Mouse (Mus musculus) heart, postnatal 10 days (tissue): Measurements from ENCODE around the gene Pitpnc1. TPM values are rescaled to one million over a fixed set of nuclear protein-coding genes. Genes with fewer than 3 reads are reported as not detected.

Experiments
- DNase-seq, 2 experiments: peaks; one replicate each; pipeline ENCODE4 v3.0.0; 2021
- intact Hi-C: fragments of 180-260 bp; cut with DNase I; formaldehyde crosslinking; loops from one replicate; pipeline ENCODE4 v1.15.1; 2025
- total RNA-seq, 2 experiments: library from RNA; stranded (reverse); gene quantifications; 2 replicates each; pipeline ENCODE4 v1.2.3; 2021

Pitpnc1 gene
- total RNA-seq, 2 experiments from 2014 or later = 75.6 to 78.1 TPM

DNA sequence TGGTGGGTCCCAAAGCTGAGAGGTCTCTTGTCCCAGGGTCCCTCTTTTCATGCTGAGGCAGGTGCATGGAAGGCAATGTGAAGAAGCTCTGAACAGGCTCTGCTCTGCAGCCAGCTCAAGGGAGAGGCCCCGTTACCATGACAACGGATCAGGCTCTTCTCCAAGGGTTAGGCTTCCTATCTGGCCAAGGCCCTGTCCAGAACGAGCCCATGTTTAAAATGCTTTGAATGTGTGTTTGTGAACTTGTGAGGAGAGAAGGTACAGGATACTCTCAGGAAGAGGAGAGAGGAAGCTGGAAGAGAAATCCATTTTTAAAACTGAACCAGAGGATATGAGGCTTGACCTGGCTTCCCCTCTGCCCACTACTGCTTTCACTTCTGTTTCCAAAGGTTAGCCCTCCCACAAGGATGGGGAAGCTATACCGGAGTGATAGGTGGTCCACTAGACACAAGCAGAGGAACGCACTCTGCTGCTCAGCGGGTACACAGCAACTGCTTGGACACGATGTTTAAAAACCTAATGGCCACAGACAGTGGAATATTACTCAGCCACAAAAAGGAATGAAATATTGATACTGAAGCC, 131.2 kb downstream of the Pitpnc1 start:
- DNase-seq = peak; percentile 56 to 62
- intact Hi-C loops = loop anchor here (5.0 kb wide), 1 partner anchor 128 kb away; no protein-coding TSS in a partner anchor

DNA sequence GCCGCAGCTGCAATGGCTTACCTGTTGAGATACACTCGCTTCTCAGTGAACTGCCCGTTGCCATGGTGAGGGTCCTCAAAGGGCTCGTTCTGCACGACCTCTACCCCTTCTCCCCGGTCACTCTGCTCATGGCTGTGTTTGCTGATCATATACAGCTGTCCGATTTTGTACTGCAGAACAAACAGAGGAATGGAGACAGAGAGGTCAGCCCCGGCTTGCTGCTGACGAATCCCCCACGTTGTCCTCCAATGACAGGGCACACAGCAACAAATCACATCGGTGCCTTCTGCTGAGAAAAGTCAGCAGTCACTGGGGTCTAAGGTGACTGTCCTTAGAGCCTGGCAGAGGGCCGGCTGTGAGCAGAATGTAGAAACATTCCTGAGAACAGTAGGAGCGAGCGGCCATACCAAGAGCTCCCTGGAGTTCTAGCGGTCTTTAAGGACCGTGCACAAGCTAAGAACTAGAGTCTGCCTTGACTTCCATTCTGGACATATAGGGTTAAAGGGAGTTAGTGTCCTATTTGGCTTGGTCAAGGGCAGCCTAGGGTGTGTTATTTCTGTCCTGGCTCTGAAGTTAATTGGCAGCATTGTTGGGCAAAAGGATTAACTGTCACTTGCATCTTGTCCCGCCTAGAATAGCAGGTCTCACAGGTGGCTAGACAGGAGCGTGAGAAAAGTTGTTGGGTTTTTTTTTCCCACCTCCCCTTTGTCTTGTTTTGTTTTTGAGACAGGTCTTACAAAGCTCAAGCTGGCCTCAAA, 132.9 kb downstream of the Pitpnc1 start:
- peak; percentile 68 to 72 for DNase-seq
- intact Hi-C loops = loop anchor here (5.0 kb wide), 1 partner anchor 130 kb away; no protein-coding TSS in a partner anchor

DNA sequence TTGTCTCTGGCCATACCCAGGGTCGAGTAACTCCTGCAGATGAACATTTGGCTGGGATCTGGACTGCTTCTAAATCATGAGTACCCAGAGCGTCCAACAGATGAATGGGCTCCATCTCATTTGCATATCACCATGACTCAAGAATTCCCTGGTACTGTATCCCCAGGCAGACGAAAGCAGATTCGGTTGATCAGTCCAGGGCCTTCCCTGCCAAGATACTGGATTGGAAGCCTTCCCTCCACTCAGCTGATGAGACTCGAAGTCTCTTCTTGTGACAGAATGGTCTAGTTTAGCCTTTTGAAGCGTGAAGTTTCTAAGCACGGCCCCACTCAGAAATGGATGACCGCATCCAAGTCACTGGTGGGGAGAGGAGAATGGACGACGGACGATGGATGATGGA, 134.7 kb downstream of the Pitpnc1 start:
- intact Hi-C loops = loop anchor here (2.0 to 5.0 kb wide), 2 partner anchors 59 to 132 kb away; no protein-coding TSS in a partner anchor

DNA sequence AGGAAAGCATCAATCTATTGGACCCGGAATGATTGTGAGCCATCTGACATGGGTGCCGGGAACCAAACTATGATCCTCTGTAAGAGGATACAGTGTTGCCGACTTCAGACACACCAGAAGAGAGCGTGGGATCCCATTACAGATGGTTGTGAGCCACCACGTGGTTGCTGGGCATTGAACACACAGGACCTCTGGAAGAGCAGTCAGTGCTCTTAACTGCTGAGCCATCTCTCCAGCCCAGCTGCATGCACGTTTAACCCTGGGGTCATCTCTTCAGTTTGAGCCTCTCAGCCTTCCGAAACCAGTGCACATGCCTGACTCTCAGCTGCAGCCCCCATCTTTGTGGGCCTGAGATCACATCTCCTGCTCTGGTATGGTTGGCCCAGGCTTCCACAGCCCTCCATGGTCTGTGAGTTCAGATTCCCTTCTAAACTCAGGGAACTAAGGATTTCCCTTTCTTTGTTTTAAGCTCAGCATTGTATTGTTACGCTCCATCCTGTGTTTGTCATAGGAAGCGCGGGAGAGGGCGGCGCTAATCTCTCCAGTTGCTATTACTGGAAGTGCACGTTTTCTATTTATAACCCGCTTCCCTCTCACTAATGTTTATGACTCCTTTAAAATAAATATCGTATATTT, 135.5 kb downstream of the Pitpnc1 start:
- intact Hi-C loops = loop anchor here (2.0 to 5.0 kb wide), 2 partner anchors 58 to 132 kb away; no protein-coding TSS in a partner anchor
- peak; percentile 68 to 72 for DNase-seq

More for the DNA sequence above, 134.7 kb downstream of the Pitpnc1 start:
- peak; percentile 63 to 65 for DNase-seq

DNA sequence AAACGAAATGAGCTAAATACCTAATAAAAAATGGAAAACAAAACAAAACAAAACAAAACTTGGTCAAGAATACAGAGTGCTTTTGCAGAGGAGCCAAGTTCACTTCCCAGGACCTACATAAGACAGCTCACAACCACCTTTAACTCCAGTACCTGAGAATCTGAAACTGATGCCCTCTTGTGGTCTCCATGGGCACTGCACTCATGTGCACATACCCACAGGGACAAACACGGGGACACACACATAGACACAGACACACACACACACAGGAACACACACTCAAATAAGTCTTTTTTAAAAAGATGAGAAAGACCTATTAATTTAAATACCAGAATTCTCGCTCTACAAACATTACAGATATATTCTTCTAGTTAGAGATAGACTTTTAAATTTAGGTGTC, 137.6 kb downstream of the Pitpnc1 start:
- intact Hi-C loops = no loop called here
- DNase-seq = no peak

DNA sequence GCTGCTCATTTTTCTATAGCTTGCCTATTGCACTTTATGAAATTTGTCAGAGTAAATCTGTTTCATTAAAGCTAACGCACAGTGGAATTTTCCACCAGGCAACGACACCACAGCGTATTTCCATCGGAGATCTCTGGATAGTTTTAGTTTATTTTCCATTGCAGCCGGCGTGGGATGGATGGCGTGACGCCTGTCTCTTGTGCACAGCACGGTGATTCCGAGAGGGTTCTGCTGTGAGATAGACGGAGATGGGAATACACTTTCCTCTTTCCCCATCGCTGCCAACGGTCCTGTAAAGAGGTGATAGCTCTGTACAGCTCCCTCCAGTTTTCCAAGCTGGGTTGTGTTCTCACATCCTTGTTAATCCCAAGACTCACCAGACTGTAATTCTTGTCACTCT, 138.2 kb downstream of the Pitpnc1 start:
- intact Hi-C loops = no loop called here
- DNase-seq = no peak

DNA sequence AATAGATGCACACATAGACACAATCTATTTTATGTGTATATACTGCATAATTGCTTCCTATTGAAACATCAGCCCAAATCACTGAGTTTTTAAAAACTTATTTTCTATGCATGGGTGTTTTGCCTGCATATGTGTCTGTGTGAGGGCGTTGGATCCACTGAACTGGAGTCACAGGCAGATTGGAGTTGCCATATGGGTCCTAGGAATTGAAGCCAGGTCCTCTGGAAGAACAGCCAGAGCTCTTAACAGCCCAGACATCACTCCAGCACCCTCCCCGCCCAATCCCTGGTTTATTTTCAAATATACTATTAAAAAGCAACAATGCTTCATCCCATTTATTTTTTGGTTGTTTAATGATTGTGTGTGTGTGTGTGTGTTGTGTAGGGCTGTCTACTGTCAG, 139.1 kb downstream of the Pitpnc1 start:
- no peak for DNase-seq
- intact Hi-C loops = no loop called here

DNA sequence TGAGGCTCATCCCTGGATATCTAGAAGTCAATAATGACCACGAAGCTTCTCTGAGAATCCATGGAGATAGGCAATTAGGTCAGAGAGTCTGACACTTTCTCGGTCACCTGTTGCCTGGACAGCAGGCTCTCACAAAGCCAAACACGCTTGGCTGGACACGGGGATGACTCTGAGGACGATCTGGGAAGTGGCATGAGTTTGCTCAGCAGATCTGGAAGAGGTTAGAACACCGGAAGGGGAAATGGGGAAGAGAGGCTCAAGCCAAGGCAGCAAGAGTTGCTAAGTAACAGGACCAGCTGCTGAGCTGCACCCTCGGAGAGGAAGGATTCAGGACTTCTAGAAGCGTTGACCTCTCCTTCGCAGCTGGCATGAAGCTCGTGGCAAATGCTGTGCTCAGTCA, 143.2 kb downstream of the Pitpnc1 start:
- intact Hi-C loops = no loop called here
- no peak for DNase-seq

DNA sequence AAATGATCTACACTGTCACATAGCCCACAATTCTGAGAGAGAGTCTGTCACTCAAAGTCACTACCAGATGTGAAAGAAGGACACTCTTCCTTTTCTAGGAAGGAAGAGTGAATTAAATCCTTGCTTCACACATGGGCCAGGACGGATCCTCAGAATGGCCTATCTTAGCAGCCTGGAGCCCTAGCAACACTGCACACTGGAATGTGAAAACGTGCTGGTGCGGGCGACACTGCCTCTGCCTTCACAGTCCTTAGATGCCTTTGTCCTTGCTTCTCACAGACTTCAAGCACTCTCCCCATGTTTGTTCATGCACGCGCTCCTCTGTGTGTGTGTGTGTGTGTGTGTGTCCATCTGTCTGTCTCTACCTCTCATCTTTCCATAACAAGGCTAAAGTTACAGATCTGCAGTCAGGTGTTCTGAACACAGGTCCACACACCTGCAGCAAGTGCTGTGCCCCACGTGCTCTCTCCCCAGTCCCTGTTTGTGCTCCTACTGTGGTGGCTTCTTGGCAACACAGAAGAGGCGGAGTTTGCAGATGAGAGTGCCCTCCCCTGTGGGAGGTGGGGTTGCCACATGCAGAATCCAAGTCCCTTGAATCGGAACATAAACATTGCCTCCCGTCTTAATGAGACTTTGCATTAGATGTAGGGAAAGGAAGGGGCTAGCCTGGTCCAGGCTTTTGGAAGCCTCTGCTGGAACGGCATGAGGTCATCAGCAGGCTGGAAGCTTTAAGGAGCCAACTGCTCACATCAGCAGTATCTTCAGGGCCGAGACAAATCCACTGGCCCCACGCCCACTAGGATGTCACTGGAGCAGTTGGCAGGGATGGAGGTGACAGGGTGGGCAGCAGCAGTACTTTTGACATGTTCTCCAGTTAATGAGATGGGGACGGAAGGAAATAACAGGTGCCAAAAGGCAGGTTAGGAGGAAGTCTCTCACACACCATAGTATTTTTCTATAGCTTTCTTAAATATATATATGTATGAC, 144.5 kb downstream of the Pitpnc1 start:
- DNase-seq = no peak
- intact Hi-C loops = no loop called here

DNA sequence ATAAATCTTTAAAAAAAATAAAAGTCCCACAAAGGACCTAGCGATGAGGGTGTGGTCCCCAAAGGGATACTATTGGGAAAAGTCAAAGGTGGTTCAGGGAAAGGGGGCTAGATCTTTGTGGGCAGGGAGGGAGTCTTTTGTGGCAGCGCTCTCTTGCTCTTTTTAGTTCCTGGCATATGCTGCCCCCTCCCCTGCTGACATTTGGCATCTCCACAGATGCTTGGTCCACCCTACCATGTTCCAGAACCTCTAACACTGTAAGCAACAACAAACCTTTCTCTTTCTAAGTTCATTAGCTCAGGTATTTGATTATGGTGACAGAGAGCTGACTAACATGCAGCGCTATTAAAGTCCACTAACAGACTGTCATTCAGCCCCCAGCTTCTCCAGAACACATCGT, 145.3 kb downstream of the Pitpnc1 start:
- intact Hi-C loops = no loop called here
- no peak for DNase-seq

DNA sequence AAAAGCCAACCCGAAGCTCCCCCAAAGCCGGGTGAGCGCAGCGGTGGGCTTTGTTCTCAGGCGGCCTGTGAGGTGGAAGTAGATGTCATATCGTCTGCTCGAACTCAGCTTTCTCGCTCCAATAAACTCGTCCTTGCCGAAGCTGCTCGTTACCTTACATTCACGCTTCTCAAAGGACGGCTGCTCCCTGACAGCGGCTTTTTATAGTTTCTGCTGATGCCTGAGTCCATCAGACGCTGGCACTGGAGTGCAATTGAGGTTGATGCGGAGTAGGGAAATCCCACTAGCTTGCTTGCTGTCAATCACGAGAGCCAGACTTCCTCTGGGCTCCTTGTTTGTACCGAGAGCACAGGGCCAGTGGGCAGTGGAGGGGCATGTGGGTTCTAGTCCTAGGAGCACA, 147.3 kb downstream of the Pitpnc1 start:
- intact Hi-C loops = no loop called here

DNA sequence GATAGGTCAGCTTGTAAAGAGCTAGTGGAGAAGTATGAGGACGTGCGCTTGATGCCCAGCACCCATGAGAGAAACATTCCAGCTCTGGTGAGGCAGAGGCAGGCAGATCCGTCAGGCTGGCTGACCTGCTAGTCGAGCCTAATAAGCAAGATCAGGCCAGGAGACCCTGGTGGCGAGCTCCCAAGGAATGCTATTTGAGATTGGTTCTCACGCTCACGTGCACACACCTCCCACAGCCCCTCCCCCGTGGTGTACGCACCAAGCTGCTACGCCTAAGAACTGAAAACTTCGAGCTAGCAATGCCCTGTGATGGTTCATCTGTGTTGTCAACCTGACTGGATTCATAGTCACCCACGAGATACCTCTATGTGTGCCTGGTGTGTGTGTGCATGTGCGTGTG, 148.3 kb downstream of the Pitpnc1 start:
- DNase-seq = no peak
- intact Hi-C loops = no loop called here

More for the DNA sequence above, 147.3 kb downstream of the Pitpnc1 start:
- peak in 1 of 2 experiments; percentile 43 for DNase-seq

DNA sequence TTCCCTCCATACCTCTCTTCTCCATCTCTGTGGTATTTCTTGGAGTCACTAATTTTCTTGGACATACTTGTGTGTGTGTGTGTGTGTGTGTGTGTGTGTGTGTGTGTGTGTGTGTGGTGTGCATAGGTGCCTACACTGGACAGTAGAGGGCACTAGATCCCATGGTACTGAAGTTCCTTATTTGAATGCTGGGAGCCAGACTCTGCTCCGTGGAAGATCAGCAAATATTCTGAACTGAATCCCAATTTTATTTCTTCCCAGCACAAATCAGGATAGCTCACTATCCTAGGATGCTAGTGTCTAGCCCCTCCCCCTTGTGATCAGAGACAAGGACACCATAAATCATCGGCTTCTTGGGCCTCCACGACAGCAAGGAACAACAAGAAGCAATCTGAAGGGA, 148.7 kb downstream of the Pitpnc1 start:
- DNase-seq = no peak
- intact Hi-C loops = no loop called here

DNA sequence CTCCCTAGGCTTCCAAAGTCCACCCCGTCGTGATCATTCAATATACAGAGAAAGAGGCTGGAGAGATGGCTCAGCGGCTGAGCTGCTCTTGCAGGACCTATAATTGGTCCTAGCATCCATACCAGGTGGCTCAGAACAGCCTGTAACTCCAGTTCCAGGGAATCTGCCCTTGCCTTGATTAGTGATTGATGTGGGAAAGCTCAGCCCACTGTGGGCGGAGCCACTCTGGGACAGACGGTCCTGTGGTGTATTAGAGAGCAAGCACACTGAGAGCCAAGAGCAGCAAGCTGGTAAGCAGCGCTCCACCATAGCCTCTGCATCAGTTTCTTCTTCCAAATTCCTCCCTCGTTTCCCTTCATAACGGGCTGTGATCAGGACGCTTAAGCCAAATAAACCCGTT, 150.6 kb downstream of the Pitpnc1 start:
- intact Hi-C loops = loop anchor here (5.0 kb wide), 1 partner anchor 147 kb away; no protein-coding TSS in a partner anchor
- no peak for DNase-seq

DNA sequence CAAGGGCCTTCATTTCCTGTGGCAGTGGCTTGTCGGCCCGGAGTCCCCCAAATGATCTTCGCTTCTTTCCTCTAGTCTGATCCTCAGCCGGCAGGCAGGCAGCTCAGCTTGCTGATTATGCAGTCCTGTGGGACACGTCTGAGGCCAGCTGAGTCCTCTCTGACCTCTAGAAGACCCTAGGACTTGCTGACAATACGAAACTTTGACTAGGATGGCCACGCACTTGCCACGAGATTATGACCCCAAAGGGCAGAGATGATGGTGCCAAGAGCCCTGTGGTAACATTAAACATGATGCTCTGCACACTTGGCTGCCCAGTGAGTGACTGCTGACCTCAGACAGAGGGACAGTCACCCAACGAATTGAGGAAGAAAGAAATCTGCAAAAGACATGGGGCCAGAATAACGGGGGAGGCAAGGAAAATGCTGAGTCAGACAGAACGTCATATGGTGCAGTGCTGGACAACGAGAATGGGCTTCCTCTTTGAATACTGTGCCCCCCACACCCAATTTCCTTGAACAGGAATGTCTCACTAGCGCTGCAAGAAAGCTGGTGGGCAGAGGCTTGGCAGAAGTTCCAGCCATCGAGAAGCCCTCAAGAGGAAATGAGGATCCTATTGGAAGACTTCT, 152.7 kb downstream of the Pitpnc1 start:
- intact Hi-C loops = loop anchor here (5.0 kb wide), 1 partner anchor 150 kb away; no protein-coding TSS in a partner anchor
- no peak for DNase-seq

DNA sequence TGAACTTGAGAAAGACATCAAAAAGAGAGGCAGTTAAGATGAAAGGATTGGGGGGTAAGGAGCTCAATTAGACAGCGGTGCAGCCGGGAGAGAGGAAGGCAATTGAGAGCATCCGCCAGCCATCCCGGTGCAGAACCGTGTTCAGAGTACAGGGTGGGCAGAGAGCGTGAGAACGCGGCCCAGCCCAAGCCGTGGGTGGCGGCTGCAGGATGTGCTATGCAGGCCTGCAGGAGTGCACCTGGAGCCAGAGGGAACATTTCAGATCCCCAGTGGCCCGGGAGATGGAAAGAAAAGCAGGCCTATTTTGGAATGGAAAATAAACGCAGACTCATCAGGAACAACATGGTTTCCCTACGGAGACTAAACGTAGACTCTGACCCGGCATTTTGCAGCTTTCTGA, 155.0 kb downstream of the Pitpnc1 start:
- intact Hi-C loops = loop anchor here (5.0 kb wide), 1 partner anchor 152 kb away; no protein-coding TSS in a partner anchor
- no peak for DNase-seq

DNA sequence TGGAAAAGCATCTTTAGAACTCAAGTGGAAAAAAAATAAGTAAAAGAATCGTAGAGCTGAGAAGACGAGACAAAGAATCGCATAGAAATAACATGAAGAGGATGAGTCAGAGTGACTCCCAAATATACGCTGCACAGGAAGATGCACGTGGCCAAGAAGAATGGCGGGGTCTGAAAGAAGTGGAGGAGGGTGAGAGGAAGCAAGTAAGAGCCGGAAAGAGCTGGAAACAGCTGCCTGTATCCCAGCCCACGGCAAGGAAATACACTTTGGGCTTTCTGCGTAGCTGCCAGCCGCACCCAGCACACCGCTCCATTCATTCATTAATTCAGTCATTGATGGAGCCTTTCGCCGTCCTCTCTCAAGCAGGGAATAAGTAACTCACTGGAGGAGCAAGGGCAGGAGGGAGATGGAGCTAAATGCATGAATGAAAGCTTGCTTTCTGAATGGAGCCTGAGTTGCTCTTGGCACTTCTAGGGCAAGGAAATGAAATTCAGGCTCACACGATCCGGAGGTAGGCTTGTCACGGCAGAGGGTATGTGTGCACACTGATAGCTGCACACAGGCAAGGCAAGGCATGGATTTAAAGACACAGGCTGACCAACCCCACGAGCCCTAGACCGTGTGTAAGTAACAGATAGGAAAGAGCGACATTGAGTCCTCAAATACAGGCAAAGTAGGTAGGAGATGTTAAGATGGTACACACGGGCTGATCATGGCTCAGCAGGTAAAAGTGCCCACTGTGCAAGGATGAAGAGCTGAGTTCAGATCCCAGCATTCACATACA, 160.0 kb downstream of the Pitpnc1 start:
- intact Hi-C loops = no loop called here
- no peak for DNase-seq

DNA sequence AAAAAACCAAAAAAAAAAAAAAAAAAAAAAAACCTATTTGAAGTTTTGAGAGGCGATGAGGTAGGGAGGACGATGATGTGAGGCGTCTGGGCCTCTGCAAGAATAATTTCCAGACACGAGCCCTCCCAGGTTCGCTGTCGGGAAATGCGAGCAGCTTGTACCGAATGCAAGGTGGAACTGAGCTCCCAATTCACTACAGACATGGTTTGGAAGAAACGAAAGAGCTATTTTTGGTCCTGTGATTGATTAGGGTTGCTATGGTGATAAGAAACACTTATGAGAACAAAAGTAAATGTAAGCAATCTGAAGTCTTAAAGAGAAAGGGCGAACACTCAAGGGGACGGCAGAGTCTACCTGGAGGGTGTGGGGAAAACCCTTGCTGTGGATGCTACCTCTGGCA, 164.3 kb downstream of the Pitpnc1 start:
- intact Hi-C loops = no loop called here
- DNase-seq = no peak

DNA sequence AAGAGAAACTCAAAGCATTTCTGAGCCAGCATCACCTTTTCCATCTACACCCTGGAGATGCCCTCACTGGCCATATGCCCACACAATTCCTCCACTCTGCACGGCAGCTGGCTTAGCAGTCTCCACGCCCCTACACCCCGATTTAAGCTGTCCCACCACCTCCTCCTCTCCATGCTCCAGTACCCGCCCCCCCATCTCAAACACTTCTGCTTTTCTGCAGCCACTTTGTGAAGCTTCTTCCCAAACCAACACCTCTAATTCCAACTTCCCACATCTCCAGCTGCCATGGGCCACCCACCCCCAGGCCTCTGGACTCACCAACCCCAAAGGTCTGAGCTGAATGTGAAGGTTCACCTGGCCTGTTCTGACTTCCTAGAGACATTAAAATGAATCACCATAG, 168.4 kb downstream of the Pitpnc1 start:
- no peak for DNase-seq
- intact Hi-C loops = no loop called here
